Mouse (Mus musculus) left cerebral cortex, adult 2 months (tissue): ENCODE measurements around the gene Xylt1. TPM values are rescaled to one million over a fixed set of nuclear protein-coding genes. Genes with fewer than 3 reads are reported as not detected.
A peak's percentile ranks its signal among the peaks of the same experiment; 100 is the strongest.

Experiments used
- DNase-seq, 2 experiments: peaks; one replicate each; pipeline ENCODE4 v3.0.0; 2021 to 2022; ENCODE audit warnings: low spot score in 2 of 2, mixed read lengths in 1 of 2; ENCODE audit errors: extremely low spot score in 1 of 2
- H3K27ac ChIP-seq: fragments of 200-600 bp; 2 replicates; pipeline ENCODE4 v1.8.1; 2022
- H3K4me3 ChIP-seq: fragments of 200-600 bp; 2 replicates; pipeline ENCODE4 v1.8.1; 2022
- CTCF ChIP-seq: fragments of 200-600 bp; IDR thresholded peaks from 2 replicates; pipeline ENCODE4 v1.8.1; 2022; ENCODE audit warnings: antibody characterized with exemption, mild to moderate bottlenecking, moderate library complexity
- intact Hi-C: fragments of 180-260 bp; cut with DNase I; formaldehyde crosslinking; loops from one replicate; pipeline ENCODE4 v1.15.1; 2025
- total RNA-seq, 2 experiments: library from RNA; stranded (reverse); gene quantifications; 2 replicates each; pipeline ENCODE4 v1.2.3; 2021

Xylt1 gene
- total RNA-seq, 2 experiments from 2014 or later: 51.7 to 60.5 TPM

GRCm38 (mm10) chr7:117420836-117421566 lies 40.2 kb downstream of the Xylt1 start:
- intact Hi-C loops: loop anchor here (10.0 kb wide), 1 partner anchor 454 kb away; no protein-coding TSS in a partner anchor
- H3K27ac ChIP-seq: no peak overlapping the region
- no peak for DNase-seq
- no peak for TF ChIP-seq CTCF
- no peak overlapping the region for H3K4me3 ChIP-seq

DNA sequence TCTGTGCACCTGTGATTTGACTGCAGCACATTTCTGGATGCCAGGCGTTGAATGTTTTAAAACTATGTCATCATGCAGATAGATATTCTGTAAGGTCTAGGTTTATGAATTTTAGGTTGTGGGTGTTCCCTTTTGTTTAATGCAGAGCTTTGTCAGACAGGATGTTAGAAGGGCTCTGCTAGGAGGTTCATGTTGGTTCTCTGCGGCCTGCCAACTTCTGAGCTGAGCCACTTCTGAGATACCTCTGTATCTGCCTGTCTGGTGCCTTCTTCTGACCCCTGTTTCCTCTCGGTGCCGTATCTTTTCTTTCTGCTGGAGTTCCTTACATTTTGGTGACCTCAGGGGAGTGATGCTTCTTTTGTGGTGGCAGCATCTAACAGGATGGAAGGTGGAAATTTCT lies 44.1 kb downstream of the Xylt1 start:
- no peak for TF ChIP-seq CTCF
- intact Hi-C loops: loop anchor here (10.0 kb wide), 1 partner anchor 450 kb away; no protein-coding TSS in a partner anchor
- DNase-seq: no peak
- no peak overlapping the region for H3K27ac ChIP-seq
- no peak overlapping the region for H3K4me3 ChIP-seq

DNA sequence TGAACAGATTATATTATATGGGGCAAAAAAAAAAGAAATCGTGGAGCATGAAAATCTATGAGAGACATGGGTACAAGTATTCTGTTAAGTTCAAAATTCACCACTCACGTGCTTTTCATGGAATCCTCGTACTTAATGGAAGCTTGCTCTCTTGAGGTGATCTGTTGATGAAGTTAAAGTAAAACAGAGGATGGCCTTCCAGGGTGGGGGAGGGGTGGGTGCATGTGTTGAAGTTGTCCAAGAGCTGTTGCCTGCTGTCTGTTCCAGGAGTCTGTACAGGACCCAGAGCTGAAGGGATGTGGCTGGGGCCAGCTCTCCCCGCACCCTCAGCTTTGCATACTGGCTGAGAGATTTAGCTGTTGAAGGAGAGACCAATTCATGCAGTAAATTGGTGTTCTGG lies 45.6 kb downstream of the Xylt1 start:
- DNase-seq: no peak
- intact Hi-C loops: loop anchor here (10.0 kb wide), 1 partner anchor 448 kb away; no protein-coding TSS in a partner anchor
- no peak overlapping the region for H3K4me3 ChIP-seq
- H3K27ac ChIP-seq: no peak overlapping the region
- TF ChIP-seq CTCF: no peak

- TF ChIP-seq CTCF: no peak
- Histone ChIP-seq H3K27ac (no peak overlapping the region), H3K4me3 (no peak overlapping the region)
- intact Hi-C loops: loop anchor here (10.0 kb wide), 1 partner anchor 446 kb away; no protein-coding TSS in a partner anchor
- no peak for DNase-seq
Observed at GRCm38 (mm10) chr7:117428690-117429224, 48.0 kb downstream of the Xylt1 start.

DNA sequence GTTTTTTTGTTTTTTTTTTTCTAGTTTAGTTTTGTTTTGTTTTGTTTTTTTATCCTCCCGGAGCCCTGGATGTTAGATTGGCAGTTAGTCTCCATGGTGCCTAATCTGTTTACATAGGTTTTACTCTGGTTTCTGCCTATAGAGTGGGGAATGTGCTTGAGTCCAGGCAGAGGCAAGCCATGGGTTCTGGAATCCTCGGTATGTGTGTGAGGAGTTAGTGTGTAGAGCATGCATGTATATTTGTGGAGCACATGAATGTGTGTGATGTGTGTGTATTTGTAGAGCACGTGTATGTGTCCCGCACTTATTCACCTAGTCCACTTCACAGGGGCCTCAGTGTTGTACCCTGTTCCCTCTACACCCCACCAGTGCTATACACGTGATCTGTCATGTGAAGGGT lies 48.7 kb downstream of the Xylt1 start:
- DNase-seq: no peak
- intact Hi-C loops: loop anchor here (10.0 kb wide), 1 partner anchor 445 kb away; no protein-coding TSS in a partner anchor
- no peak overlapping the region for H3K27ac ChIP-seq
- no peak overlapping the region for H3K4me3 ChIP-seq
- no peak for TF ChIP-seq CTCF

DNA sequence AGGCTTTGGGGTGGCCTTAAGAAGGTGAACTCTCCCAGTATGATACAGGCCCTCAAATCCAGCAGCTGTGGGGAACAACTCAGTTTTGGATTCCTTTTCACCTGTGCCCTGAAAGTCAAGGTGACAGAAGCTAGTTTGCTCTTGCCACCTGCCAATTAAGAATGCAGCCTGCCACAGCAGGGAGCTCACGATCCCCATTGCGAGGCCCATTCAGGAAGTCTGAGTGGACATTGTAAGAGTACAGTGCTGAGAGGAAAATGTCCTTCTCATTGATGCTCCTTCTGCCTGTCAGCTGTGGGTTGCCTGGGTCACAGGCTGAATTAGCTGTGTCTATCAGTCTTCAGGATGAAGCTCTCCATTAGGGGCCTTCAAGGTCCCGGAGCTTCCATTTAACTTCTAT lies 49.1 kb downstream of the Xylt1 start:
- intact Hi-C loops: loop anchor here (10.0 kb wide), 1 partner anchor 445 kb away; no protein-coding TSS in a partner anchor
- no peak overlapping the region for H3K4me3 ChIP-seq
- no peak overlapping the region for H3K27ac ChIP-seq
- no peak for TF ChIP-seq CTCF
- DNase-seq: no peak

GRCm38 (mm10) chr7:117430361-117430935 lies 49.7 kb downstream of the Xylt1 start:
- intact Hi-C loops: no loop called here

GRCm38 (mm10) chr7:117433641-117434040 lies 52.9 kb downstream of the Xylt1 start:
- DNase-seq: peak; percentile 31 to 42
- Histone ChIP-seq H3K27ac (peak overlapping the region; percentile 47; the same call in 1 of the 2 replicates), H3K4me3 (no peak overlapping the region)
- intact Hi-C loops: no loop called here
- TF ChIP-seq CTCF: no peak

More at GRCm38 (mm10) chr7:117430361-117430935, 49.7 kb downstream of the Xylt1 start:
- H3K4me3 ChIP-seq: no peak overlapping the region
- no peak for DNase-seq
- no peak for TF ChIP-seq CTCF
- H3K27ac ChIP-seq: no peak overlapping the region

DNA sequence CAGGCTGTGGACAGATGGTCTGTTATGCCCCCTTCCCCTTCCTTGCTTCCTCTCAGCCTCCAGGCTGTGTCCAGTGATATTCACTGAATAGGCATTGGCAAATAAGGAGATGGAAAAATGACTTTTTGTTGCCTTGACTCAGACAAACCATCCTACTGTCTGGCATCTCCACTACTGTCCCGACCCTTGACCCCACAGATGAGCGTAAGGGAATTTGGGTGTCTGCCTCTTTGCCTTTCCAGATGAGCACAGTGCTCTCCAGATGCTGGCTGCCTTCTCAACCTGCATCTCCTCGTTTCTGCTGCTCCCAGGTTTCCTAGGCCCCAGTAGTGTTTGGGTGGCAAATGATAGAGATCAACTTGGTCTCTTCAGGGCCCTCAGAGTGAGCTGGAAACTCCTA lies 54.3 kb downstream of the Xylt1 start:
- intact Hi-C loops: loop anchor here (5.0 kb wide), 1 partner anchor 53 kb away; the partner anchor contains the start of gene Xylt1
- DNase-seq: no peak
- H3K27ac ChIP-seq: no peak overlapping the region; the same call in 1 of the 2 replicates
- no peak overlapping the region for H3K4me3 ChIP-seq
- TF ChIP-seq CTCF: no peak

DNA sequence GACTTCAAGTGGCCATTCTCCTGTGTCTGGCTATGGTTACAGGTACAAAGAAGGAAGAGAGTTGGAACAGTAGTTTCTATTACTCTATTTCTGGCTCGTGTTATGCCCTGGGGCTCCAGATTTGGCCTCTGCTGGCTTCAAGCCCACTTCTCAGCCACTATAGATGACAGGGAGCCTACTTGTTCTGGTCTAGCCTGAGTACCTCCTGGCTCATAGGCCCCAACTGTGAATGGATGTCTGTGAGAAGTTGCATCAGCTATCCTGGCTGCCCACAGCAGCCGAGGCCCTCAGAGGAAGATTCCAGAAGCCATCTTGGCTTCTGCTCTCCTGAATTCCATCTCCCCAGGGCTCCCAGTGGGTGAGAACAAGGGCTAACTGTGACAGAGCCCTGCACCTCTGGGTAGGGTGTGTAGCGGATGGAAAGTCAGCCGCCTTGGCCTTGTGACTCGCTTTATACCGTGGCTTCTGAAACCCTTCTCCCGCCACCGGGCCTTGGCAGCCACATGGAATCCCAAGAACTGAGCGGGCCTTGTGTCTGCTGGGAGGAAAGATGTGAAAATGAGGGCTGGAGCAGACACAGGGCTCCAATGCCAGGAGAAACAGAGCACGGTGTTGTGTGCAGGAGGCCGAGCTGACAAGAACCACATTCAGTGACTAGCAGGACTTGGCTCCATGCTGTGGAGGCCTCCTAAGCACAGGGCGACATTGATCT lies 55.1 kb downstream of the Xylt1 start:
- Histone ChIP-seq H3K4me3 (no peak overlapping the region), H3K27ac (peak overlapping the region; percentile 78)
- DNase-seq: peak in 1 of 2 experiments; percentile 61
- TF ChIP-seq CTCF: no peak
- intact Hi-C loops: loop anchor here (1.0 to 5.0 kb wide), 2 partner anchors 26 to 54 kb away; partner anchors contain the start of gene Xylt1

GRCm38 (mm10) chr7:117436892-117437291 lies 56.1 kb downstream of the Xylt1 start:
- intact Hi-C loops: loop anchor here (1.0 to 5.0 kb wide), 2 partner anchors 25 to 55 kb away; partner anchors contain the start of gene Xylt1
- Histone ChIP-seq H3K27ac (peak overlapping the region; percentile 24; the same call in 1 of the 2 replicates), H3K4me3 (no peak overlapping the region)
- no peak for TF ChIP-seq CTCF
- DNase-seq: no peak
